Mouse (Mus musculus): Measurements from ENCODE around the gene Pdha2. TPM values are rescaled to one million over a fixed set of nuclear protein-coding genes. Genes with fewer than 3 reads are reported as not detected.

The Pdha2 gene
- total RNA-seq (2023) = not detected

GRCm38 (mm10) chr3:141212255-141212654 is at the start of gene Pdha2:
TSS of gene Pdha2 (minus strand) at chr3:141212355.

